Mouse (Mus musculus) CH12.LX (cell line): ENCODE results near the gene Nos1. TPM values are rescaled to one million over a fixed set of nuclear protein-coding genes. Genes with fewer than 3 reads are reported as not detected.

Experiments used
- DNase-seq: peaks from one replicate; pipeline ENCODE4 v3.0.0-alpha.2; 2013; ENCODE audit errors: extremely low read depth
- H3K27ac ChIP-seq: 2 replicates; pipeline ENCODE4 v1.5.1; 2012; ENCODE audit warnings: low read depth, mild to moderate bottlenecking, control low read depth, moderate library complexity; ENCODE audit not compliant: insufficient read depth
- H3K27me3 ChIP-seq: replicated peaks from 2 replicates; pipeline ENCODE3; 2012; ENCODE audit warnings: inconsistent platforms
- H3K36me3 ChIP-seq, 2 experiments: replicated peaks in 1 of 2; 2 replicates each; pipeline versions ENCODE3 to v1.6.1; 2012; ENCODE audit warnings: inconsistent platforms in 1 of 2, low read length in 1 of 2, mild to moderate bottlenecking in 1 of 2, mixed read lengths in 1 of 2, moderate library complexity in 1 of 2; ENCODE audit not compliant: control insufficient read depth in 1 of 2, insufficient read depth in 1 of 2
- H3K4me1 ChIP-seq, 2 experiments: 2 replicates each; pipeline ENCODE4 v1.6.1; 2012; ENCODE audit warnings: inconsistent platforms in 1 of 2, moderate library complexity in 1 of 2; ENCODE audit not compliant: insufficient read depth in 2 of 2, control insufficient read depth in 1 of 2
- H3K4me2 ChIP-seq: 2 replicates; pipeline ENCODE4 v1.6.1; 2012; ENCODE audit warnings: low read depth, mild to moderate bottlenecking, control low read depth; ENCODE audit not compliant: poor library complexity, insufficient read depth, severe bottlenecking
- H3K4me3 ChIP-seq, 3 experiments: fragments of 150-350 bp in 1 of 3; sonication (generic) in 1 of 3; replicated peaks in 1 of 3; 2 replicates each; pipeline versions ENCODE3 to v1.5.1; 2011 to 2012; ENCODE audit warnings: low read depth in 2 of 3, low read length in 2 of 3, mild to moderate bottlenecking in 2 of 3, moderate library complexity in 2 of 3, control low read depth in 1 of 3, improper control_type of control experiment in 1 of 3, inconsistent platforms in 1 of 3, mixed read lengths in 1 of 3; ENCODE audit not compliant: poor library complexity in 1 of 3
- H3K79me2 ChIP-seq: replicated peaks from 2 replicates; pipeline ENCODE4 v1.6.1; 2012; ENCODE audit warnings: mild to moderate bottlenecking, moderate library complexity; ENCODE audit not compliant: control insufficient read depth, poor library complexity, insufficient read depth, severe bottlenecking; ENCODE audit errors: extremely low read depth
- H3K9ac ChIP-seq: 2 replicates; pipeline ENCODE4 v1.6.1; 2012; ENCODE audit warnings: low read depth, mild to moderate bottlenecking, control low read depth, moderate library complexity; ENCODE audit not compliant: insufficient read depth
- H3K9me3 ChIP-seq: replicated peaks from 2 replicates; pipeline ENCODE3; 2012; ENCODE audit warnings: low read length, inconsistent platforms, mixed read lengths
- CHD1 ChIP-seq: IDR thresholded peaks from 2 replicates; pipeline ENCODE4 v1.6.1; 2012; ENCODE audit warnings: low read depth, low read length, improper control_type of control experiment, inconsistent platforms
- E2F4 ChIP-seq: IDR thresholded peaks from 2 replicates; pipeline ENCODE4 v1.6.1; 2011; ENCODE audit warnings: low read depth, low read length, improper control_type of control experiment; ENCODE audit not compliant: insufficient replicate concordance
- ELF1 ChIP-seq: IDR thresholded peaks from 2 replicates; pipeline ENCODE4 v1.6.1; 2014; ENCODE audit warnings: low read depth, mild to moderate bottlenecking, inconsistent platforms, low read length, improper control_type of control experiment
- EP300 ChIP-seq: IDR thresholded peaks from 2 replicates; pipeline ENCODE4 v1.6.1; 2011; ENCODE audit warnings: low read length, improper control_type of control experiment
- ETS1 ChIP-seq: conservative IDR thresholded peaks from 2 replicates; pipeline ENCODE4 v1.6.1; 2012; ENCODE audit warnings: low read depth, mild to moderate bottlenecking, inconsistent platforms, low read length, improper control_type of control experiment, moderate library complexity
- GABPA ChIP-seq: IDR thresholded peaks from 2 replicates; pipeline ENCODE4 v1.6.1; 2012; ENCODE audit warnings: low read depth, low read length, improper control_type of control experiment, inconsistent platforms; ENCODE audit not compliant: insufficient replicate concordance
- IRF4 ChIP-seq: IDR thresholded peaks from 2 replicates; pipeline ENCODE4 v1.6.1; 2014; ENCODE audit warnings: low read depth, mild to moderate bottlenecking, inconsistent platforms, low read length, improper control_type of control experiment
- JUN ChIP-seq: IDR thresholded peaks from 2 replicates; pipeline ENCODE4 v1.6.1; 2011; ENCODE audit warnings: low read depth, mild to moderate bottlenecking, low read length, improper control_type of control experiment, moderate library complexity; ENCODE audit not compliant: insufficient read depth
- JUND ChIP-seq: conservative IDR thresholded peaks from 2 replicates; pipeline ENCODE4 v1.6.1; 2011; ENCODE audit warnings: low read depth, low read length, improper control_type of control experiment
- MAX ChIP-seq: IDR thresholded peaks from 2 replicates; pipeline ENCODE4 v1.6.1; 2011; ENCODE audit warnings: low read length, improper control_type of control experiment
- MAZ ChIP-seq: IDR thresholded peaks from 2 replicates; pipeline ENCODE4 v1.6.1; 2012; ENCODE audit warnings: low read depth, mild to moderate bottlenecking, inconsistent platforms, low read length, improper control_type of control experiment, moderate library complexity
- MEF2A ChIP-seq: IDR thresholded peaks from 2 replicates; pipeline ENCODE4 v1.6.1; 2014; ENCODE audit warnings: low read depth, mild to moderate bottlenecking, inconsistent platforms, low read length, improper control_type of control experiment, borderline replicate concordance
- MXI1 ChIP-seq: IDR thresholded peaks from 2 replicates; pipeline ENCODE4 v1.6.1; 2011; ENCODE audit warnings: mild to moderate bottlenecking, low read depth, low read length, improper control_type of control experiment
- NELFE ChIP-seq: IDR thresholded peaks from 2 replicates; pipeline ENCODE4 v1.6.1; 2011; ENCODE audit warnings: low read depth, low read length, improper control_type of control experiment
- NRF1 ChIP-seq: IDR thresholded peaks from 2 replicates; pipeline ENCODE4 v1.6.1; 2014; ENCODE audit warnings: low read depth, mild to moderate bottlenecking, inconsistent platforms, low read length, improper control_type of control experiment, moderate library complexity
- POLR2A ChIP-seq: IDR thresholded peaks from 2 replicates; pipeline ENCODE4 v1.6.1; 2011; ENCODE audit warnings: low read depth, mild to moderate bottlenecking, improper control_type of control experiment, low read length
- POLR2AphosphoS2 ChIP-seq: IDR thresholded peaks from 2 replicates; pipeline ENCODE4 v1.6.1; 2011; ENCODE audit warnings: low read depth, low read length, improper control_type of control experiment
- RAD21 ChIP-seq: IDR thresholded peaks from 2 replicates; pipeline ENCODE4 v1.6.1; 2011; ENCODE audit warnings: low read depth, mild to moderate bottlenecking, low read length, improper control_type of control experiment, moderate library complexity
- RCOR1 ChIP-seq: conservative IDR thresholded peaks from 2 replicates; pipeline ENCODE4 v1.6.1; 2012; ENCODE audit warnings: low read depth, mild to moderate bottlenecking, inconsistent platforms, low read length, improper control_type of control experiment
- SIN3A ChIP-seq: IDR thresholded peaks from 2 replicates; pipeline ENCODE4 v1.6.1; 2012; ENCODE audit warnings: low read length, improper control_type of control experiment, inconsistent platforms
- SMC3 ChIP-seq: IDR thresholded peaks from 2 replicates; pipeline ENCODE4 v1.6.1; 2011; ENCODE audit warnings: low read depth, low read length, improper control_type of control experiment
- TBP ChIP-seq: conservative IDR thresholded peaks from 2 replicates; pipeline ENCODE4 v1.6.1; 2011; ENCODE audit warnings: low read depth, low read length, improper control_type of control experiment
- UBTF ChIP-seq: IDR thresholded peaks from 2 replicates; pipeline ENCODE4 v1.6.1; 2012; ENCODE audit warnings: low read depth, mild to moderate bottlenecking, inconsistent platforms, low read length, improper control_type of control experiment, moderate library complexity
- ZKSCAN1 ChIP-seq: IDR thresholded peaks from 2 replicates; pipeline ENCODE4 v1.6.1; 2012; ENCODE audit warnings: low read depth, inconsistent platforms, low read length, improper control_type of control experiment, borderline replicate concordance
- ZNF384 ChIP-seq: IDR thresholded peaks from 2 replicates; pipeline ENCODE4 v1.6.1; 2012; ENCODE audit warnings: low read depth, low read length, improper control_type of control experiment, inconsistent platforms
- dilution Hi-C: fragments of 300-500 bp; cut with MboI; formaldehyde crosslinking; loops from 2 replicates; pipeline ENCODE4 v1.14.3; 2020; ENCODE audit warnings: low sequenced_read_pairs; ENCODE audit not compliant: extremely low pct_unique_long_range_greater_than_20kb, extremely low pct_ligation_motif_present
- in situ Hi-C: fragments of 300-500 bp; cut with MboI; formaldehyde crosslinking; loops from 3 replicates; pipeline ENCODE4 v1.14.3; 2019; ENCODE audit warnings: low sequenced_read_pairs, low pct_ligation_motif_present, low pct_unique_long_range_greater_than_20kb, mixed read lengths
- polyA plus RNA-seq: library from polyadenylated mRNA; unstranded; fragments of >175 nt; gene quantifications from 2 replicates; pipeline ENCODE4 v1.2.1, GENCODE M21; 2012; ENCODE audit warnings: low read depth; ENCODE audit not compliant: insufficient read length
- total RNA-seq, 2 experiments: library from RNA; depleted of rRNA; stranded (reverse); fragments of 300-350 nt in 1 of 2; fragments of >200 nt in 1 of 2; gene quantifications; 2 replicates each; pipeline ENCODE4 v1.2.3; 2012 to 2014

Gene Nos1
- total and polyA plus RNA-seq, 3 experiments: 2.4 to 17.0 (median 5.6) TPM

DNA sequence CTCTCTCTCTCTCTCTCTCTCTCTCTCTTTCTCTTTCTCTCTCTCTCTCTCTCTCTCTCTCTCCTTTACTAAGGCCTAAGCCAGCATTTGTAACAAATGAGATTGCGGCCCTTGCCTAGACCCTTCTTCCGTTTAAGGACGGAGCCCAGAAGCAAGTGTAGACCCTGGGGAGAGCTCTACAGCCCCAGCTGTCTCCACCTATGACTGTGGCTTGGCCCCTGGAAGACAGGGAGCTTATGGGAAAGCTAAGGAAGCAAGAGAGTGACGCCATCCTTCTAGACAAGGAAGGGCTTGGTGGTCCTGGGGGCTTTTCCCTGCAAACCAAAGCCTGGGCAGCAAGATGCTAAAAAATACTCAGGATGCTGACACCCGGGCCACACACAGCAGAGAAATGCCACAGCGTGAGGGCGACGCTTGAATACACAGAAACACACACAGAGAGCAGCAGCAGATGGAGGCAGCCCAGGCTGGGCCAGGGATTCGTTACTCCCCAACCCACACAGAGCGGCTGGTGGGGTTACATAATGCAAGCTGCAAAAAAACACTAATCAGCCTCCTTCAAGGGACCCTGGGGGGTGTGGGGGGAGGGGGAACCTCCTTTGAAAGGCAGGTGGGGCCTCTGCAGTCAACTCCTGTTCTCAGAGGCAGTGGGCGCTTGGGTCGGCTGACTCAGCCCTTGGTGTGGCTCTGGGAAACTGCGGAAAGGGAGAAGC is 83.9 kb downstream of the Nos1 start:
- H3K9me3 ChIP-seq: no peaks in the 10 kb centered on the region
- no peak overlapping the region for H3K4me2 ChIP-seq
- in situ Hi-C loops (no loop called here), dilution Hi-C loops (no loop called here)
- DNase-seq: no peak
- H3K27me3 ChIP-seq: no peaks in the 10 kb centered on the region
- H3K4me1 ChIP-seq: peaks cover 4 to 20% of the 10 kb centered on the region in 2 experiments
- no peak overlapping the region for H3K27ac ChIP-seq
- TF ChIP-seq NRF1 (no peak), POLR2A (no peak), SMC3 (no peak), POLR2AphosphoS2 (no peak), UBTF (no peak), IRF4 (no peak), ZKSCAN1 (no peak), ELF1 (no peak)
- H3K79me2 ChIP-seq: no peaks in the 10 kb centered on the region
- no peak overlapping the region for H3K4me3 ChIP-seq
- H3K9ac ChIP-seq: no peak overlapping the region
- H3K36me3 ChIP-seq: no peaks in the 10 kb centered on the region

DNA sequence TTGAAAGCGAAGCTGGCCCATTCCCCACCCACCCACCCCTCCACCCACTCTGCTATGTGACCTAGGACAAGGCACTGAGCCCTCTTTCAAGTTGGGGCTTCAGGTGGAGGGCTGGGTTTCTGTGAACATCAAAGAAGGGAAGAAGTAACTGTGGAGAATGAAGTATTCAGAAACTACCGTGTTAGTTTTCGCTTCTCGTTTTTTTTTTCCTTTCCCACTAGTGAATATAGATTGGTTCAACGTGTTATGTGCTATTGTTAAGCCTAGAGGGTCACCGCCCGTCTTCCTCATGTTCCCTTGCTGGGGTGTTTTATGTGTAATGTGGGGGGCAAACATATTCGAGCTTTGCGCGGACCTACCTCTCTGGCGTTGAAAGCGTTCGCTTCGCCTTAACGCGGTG is 85.0 kb downstream of the Nos1 start:
- H3K9me3 ChIP-seq: no peaks in the 10 kb centered on the region

More for the DNA sequence above, 85.0 kb downstream of the Nos1 start:
- dilution Hi-C loops: no loop called here
- no peaks in the 10 kb centered on the region for H3K79me2 ChIP-seq
- peaks cover 6 to 26% of the 10 kb centered on the region in 2 experiments for H3K4me1 ChIP-seq
- H3K4me3 ChIP-seq: no peak overlapping the region
- H3K4me2 ChIP-seq: peak overlapping the region; percentile 73
- peak overlapping the region; percentile 31; the same call in 1 of the 2 replicates for H3K9ac ChIP-seq
- no peaks in the 10 kb centered on the region for H3K27me3 ChIP-seq
- DNase-seq: no peak
- H3K36me3 ChIP-seq: no peaks in the 10 kb centered on the region
- H3K27ac ChIP-seq: no peak overlapping the region
- TF ChIP-seq RAD21 (no peak), ELF1 (no peak), SMC3 (no peak), ZNF384 (peak; percentile 91), JUND (no peak), IRF4 (peak; percentile 89), E2F4 (no peak), MEF2A (no peak), POLR2A (no peak), SIN3A (no peak), NELFE (no peak), MAX (no peak), GABPA (no peak), ETS1 (no peak), CHD1 (no peak), MAZ (no peak), JUN (no peak), EP300 (peak; percentile 83), TBP (no peak), MXI1 (no peak), RCOR1 (0 out of 2 replicates have a peak, but pooled peaks have one; percentile 25), ZKSCAN1 (no peak)
- TF ChIP-seq, all 38 proteins: peak for 4
- in situ Hi-C loops: no loop called here
